Mouse (Mus musculus): ENCODE data around the gene Bin2.
"Not testable (repeated sequence)": the region's sequence is repeated elsewhere in the genome, so short reads cannot be mapped to it uniquely, and the experiment has no call there.

Bin2 gene

GRCm38 (mm10) chr15:100650111-100650510, 19.2 kb downstream of the Bin2 start:
- DNase-seq (ENCODE audit: low read depth, low spot score): no peak

- DNase-seq (ENCODE audit: low read depth, low spot score): no peak
Measured at GRCm38 (mm10) chr15:100646161-100646560, 23.2 kb downstream of the Bin2 start.

GRCm38 (mm10) chr15:100642451-100642850, 26.9 kb downstream of the Bin2 start:
- DNase-seq (ENCODE audit: low read depth, low spot score): no peak

GRCm38 (mm10) chr15:100641226-100641810, 28.0 kb downstream of the Bin2 start:
- DNase-seq (ENCODE audit: low read depth, low spot score): no peak

GRCm38 (mm10) chr15:100639972-100640750, 29.2 kb downstream of the Bin2 start:
- DNase-seq (ENCODE audit: low read depth, low spot score): no peak

- peak; percentile 69 for DNase-seq (ENCODE audit: low read depth, low spot score)
Measured at GRCm38 (mm10) chr15:100637661-100638060, 31.7 kb downstream of the Bin2 start.

- peak; percentile 78 for DNase-seq (ENCODE audit: low read depth, low spot score)
Measured at GRCm38 (mm10) chr15:100636700-100637501, 32.5 kb downstream of the Bin2 start, which contains the start of gene Smagp. Gene Smagp (minus strand): TSS chr15:100636940.

GRCm38 (mm10) chr15:100635851-100636645, 33.3 kb downstream of the Bin2 start:
- DNase-seq (ENCODE audit: low read depth, low spot score): no peak

GRCm38 (mm10) chr15:100635239-100635638, 34.1 kb downstream of the Bin2 start:
- peak; percentile 73 for DNase-seq (ENCODE audit: low read depth, low spot score)

- DNase-seq (ENCODE audit: low read depth, low spot score): peak; percentile 88
Measured at GRCm38 (mm10) chr15:100633341-100633740, 36.0 kb downstream of the Bin2 start.

GRCm38 (mm10) chr15:100632323-100632722, 37.0 kb downstream of the Bin2 start:
- DNase-seq (ENCODE audit: low read depth, low spot score): no peak

GRCm38 (mm10) chr15:100631454-100632170, 37.7 kb downstream of the Bin2 start:
- DNase-seq (ENCODE audit: low read depth, low spot score): no peak

- DNase-seq (ENCODE audit: low read depth, low spot score): no peak
Measured at GRCm38 (mm10) chr15:100630126-100630525, 39.2 kb downstream of the Bin2 start.

GRCm38 (mm10) chr15:100628797-100629196, 40.6 kb downstream of the Bin2 start:
- DNase-seq (ENCODE audit: low read depth, low spot score): no peak

GRCm38 (mm10) chr15:100627774-100628370, 41.5 kb downstream of the Bin2 start:
- no peak for DNase-seq (ENCODE audit: low read depth, low spot score)

- peak; percentile 30 for DNase-seq (ENCODE audit: low read depth, low spot score)
Measured at GRCm38 (mm10) chr15:100627287-100627686, 42.1 kb downstream of the Bin2 start.

- no peak for DNase-seq (ENCODE audit: low read depth, low spot score)
Measured at GRCm38 (mm10) chr15:100624435-100624834, 44.9 kb downstream of the Bin2 start.

- no peak for DNase-seq (ENCODE audit: low read depth, low spot score)
Measured at GRCm38 (mm10) chr15:100623754-100624153, 45.6 kb downstream of the Bin2 start.

- no peak for DNase-seq (ENCODE audit: low read depth, low spot score)
Measured at GRCm38 (mm10) chr15:100622164-100622563, 47.2 kb downstream of the Bin2 start.

- not testable (repeated sequence) for DNase-seq (ENCODE audit: low read depth, low spot score)
Measured at GRCm38 (mm10) chr15:100621671-100622070, 47.7 kb downstream of the Bin2 start.

Measured in A20 (cell line).